Comparison of ENCODE assay signal across 1 mouse cellular context in the genomic region with DNA sequence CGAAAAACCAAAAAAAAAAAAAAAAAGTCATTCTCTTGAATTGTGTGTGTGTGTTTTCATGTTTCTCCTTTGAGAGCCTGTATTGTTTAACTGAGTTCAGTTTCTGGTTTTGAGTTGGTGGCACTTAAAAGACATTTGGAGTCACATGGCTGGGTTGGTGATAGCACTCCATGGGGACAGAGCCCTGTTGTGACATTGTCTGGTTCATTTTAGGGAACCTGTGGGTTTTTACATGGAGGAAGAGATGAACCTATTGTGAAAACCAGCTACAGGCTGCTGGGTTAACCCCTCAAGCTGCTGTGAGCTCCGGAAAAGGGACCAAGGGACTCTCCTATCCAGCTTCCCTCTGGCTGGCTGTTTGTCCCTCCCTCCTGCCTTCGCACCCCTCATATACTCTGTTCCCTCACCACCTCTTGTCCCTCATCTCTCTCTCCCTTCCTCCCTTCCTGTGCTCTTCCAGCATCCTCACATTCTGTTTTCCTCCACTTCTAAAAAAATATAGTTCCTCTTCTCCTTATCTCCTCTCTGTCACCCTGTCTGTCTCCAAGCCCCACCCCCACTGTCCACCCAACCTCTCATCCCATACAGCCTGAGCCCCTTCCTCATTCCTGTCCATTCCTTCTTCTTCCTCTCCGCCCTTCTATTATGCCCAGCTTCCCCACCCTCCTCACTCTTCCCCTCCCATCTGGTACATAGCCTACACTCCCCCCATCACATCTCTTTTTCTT.
TF ChIP-seq lines count a peak whose summit lies in the region.

No protein-coding gene starts in this region.

TF ChIP-seq in MEL, 35 proteins besides CTCF, POLR2A, EP300 and RAD21 (continued from another document):
- TF ChIP-seq UBTF (IDR thresholded peaks at IDR 0.05; ENCODE audit: borderline replicate concordance, insufficient read depth, low read depth, low read length) = no peak
- no peak for TF ChIP-seq HCFC1 (IDR thresholded peaks at IDR 0.05; ENCODE audit: low read depth, low read length)
- peak; percentile 79 for TF ChIP-seq MXI1 (IDR thresholded peaks at IDR 0.05; ENCODE audit: low read depth, low read length)
- no peak for TF ChIP-seq JUND (IDR thresholded peaks at IDR 0.05; ENCODE audit: low read depth, low read length)
- no peak for TF ChIP-seq CHD2 (IDR thresholded peaks at IDR 0.05; ENCODE audit: low read length)
- TF ChIP-seq SMC3 (IDR thresholded peaks at IDR 0.05; ENCODE audit: low read depth, low read length) = no peak
- TF ChIP-seq ZC3H11A (IDR thresholded peaks at IDR 0.05; ENCODE audit: low read depth, low read length) = no peak
- no peak for TF ChIP-seq E2F4 (IDR thresholded peaks at IDR 0.05; ENCODE audit: borderline replicate concordance, low read depth, low read length)
- no peak for TF ChIP-seq RCOR1 (IDR thresholded peaks at IDR 0.05; ENCODE audit: low read depth, low read length)
- TF ChIP-seq BHLHE40 (IDR thresholded peaks at IDR 0.05; ENCODE audit: borderline replicate concordance, low read depth, low read length) = peak; percentile 31; the same call in 1 of the 2 replicates
- no peak for TF ChIP-seq MAFK (IDR thresholded peaks at IDR 0.05; ENCODE audit: borderline replicate concordance, low read depth, low read length)
- no peak; the same call in 1 of the 2 replicates for TF ChIP-seq SIN3A (IDR thresholded peaks at IDR 0.05; ENCODE audit: low read length)
- peak; percentile 50 for TF ChIP-seq TAL1 (IDR thresholded peaks at IDR 0.05; ENCODE audit: low read length)
- no peak for TF ChIP-seq POLR2AphosphoS2 (IDR thresholded peaks at IDR 0.05; ENCODE audit: low read length)
- peak; percentile 73 for TF ChIP-seq GATA1 (IDR thresholded peaks at IDR 0.05; ENCODE audit: low read depth, low read length)
- no peak for TF ChIP-seq ZKSCAN1 (IDR thresholded peaks at IDR 0.05; ENCODE audit: low read depth, low read length)
- peak; percentile 51; the same call in 1 of the 2 replicates for TF ChIP-seq MYC (IDR thresholded peaks at IDR 0.05; ENCODE audit: low read depth, low read length)
